7 mouse cellular contexts compared by ENCODE assay signal in genomic region chr1:58711365-58712016, GRCm38 (mm10). TPM values are rescaled to one million over a fixed set of nuclear protein-coding genes. Genes with fewer than 3 reads are reported as not detected.
DNase-seq lines count a peak whose midpoint lies in the region; ATAC-seq and TF ChIP-seq lines count a peak whose summit lies in the region.

Gene Cflar (plus strand): TSS chr1:58711508.

- H3K4me1 ChIP-seq in cortical plate, adult 2 months (ENCODE audit: control insufficient read depth, insufficient read depth, low read length) = peaks cover 1% of the 10 kb centered on the region; the same call in 1 of the 2 replicates
- H3K4me1 ChIP-seq in limb, embryonic 10.5 days = peaks cover 22% of the 10 kb centered on the region
- H3K4me1 ChIP-seq in midbrain, embryonic 11.5 days (ENCODE audit: control insufficient read depth, insufficient read depth, low read length) = peaks cover 7% of the 10 kb centered on the region; the same call in 1 of the 2 replicates
- H3K4me1 ChIP-seq in small intestine, adult 2 months (ENCODE audit: control insufficient read depth, insufficient read depth, insufficient read length, low read length) = no peaks in the 10 kb centered on the region; the same call in 1 of the 2 replicates

- peaks cover 16% of the 10 kb centered on the region for H3K36me3 ChIP-seq in limb, embryonic 10.5 days
- no peaks in the 10 kb centered on the region for H3K36me3 ChIP-seq in midbrain, embryonic 11.5 days (ENCODE audit: control insufficient read depth, insufficient read depth, low read length)
- peaks cover 21% of the 10 kb centered on the region for H3K36me3 ChIP-seq in small intestine, adult 2 months (ENCODE audit: control insufficient read depth, insufficient read depth, low read length)

- no peaks in the 10 kb centered on the region for H3K27me3 ChIP-seq in limb, embryonic 10.5 days (ENCODE audit: low read depth, poor library complexity, severe bottlenecking)
- no peaks in the 10 kb centered on the region for H3K27me3 ChIP-seq in midbrain, embryonic 11.5 days (ENCODE audit: control insufficient read depth, insufficient read depth, low read length)
- H3K27me3 ChIP-seq in small intestine, adult 2 months (ENCODE audit: control insufficient read depth, insufficient read depth, low read length) = no peaks in the 10 kb centered on the region

- no peaks in the 10 kb centered on the region for H3K9me3 ChIP-seq in limb, embryonic 10.5 days (replicated peaks)
- H3K9me3 ChIP-seq in midbrain, embryonic 11.5 days (ENCODE audit: control insufficient read depth, low read length) = no peaks in the 10 kb centered on the region

- H3K4me2 ChIP-seq in midbrain, embryonic 11.5 days = peak within 1 kb of the TSS; percentile 66

- peak within 1 kb of the TSS; percentile 88 for H3K9ac ChIP-seq in midbrain, embryonic 11.5 days (ENCODE audit: low read length)

- H3K27ac ChIP-seq in cortical plate, adult 2 months (ENCODE audit: insufficient read depth, low read length) = peak within 1 kb of the TSS; percentile 97
- peak within 1 kb of the TSS; percentile 94 for H3K27ac ChIP-seq in limb, embryonic 10.5 days
- H3K27ac ChIP-seq in midbrain, embryonic 11.5 days (ENCODE audit: low read depth, low read length) = peak within 1 kb of the TSS; percentile 75
- peak within 1 kb of the TSS; percentile 100 for H3K27ac ChIP-seq in small intestine, adult 2 months (ENCODE audit: insufficient read depth, low read depth, low read length)

- TF ChIP-seq POLR2A in cortical plate, adult 2 months (IDR thresholded peaks at IDR 0.05; ENCODE audit: extremely low read depth, insufficient read depth, low read length) = no peak
- peak; percentile 86 for TF ChIP-seq POLR2A in small intestine, adult 2 months (IDR thresholded peaks at IDR 0.05; ENCODE audit: low read depth, low read length)

- peak; percentile 69 to 71 for DNase-seq in adrenal gland, adult 18-20 months (ENCODE audit: low spot score in 2 of 2)
- DNase-seq in gastrocnemius, postnatal 25 days = peak; percentile 84
- peak; percentile 82 for DNase-seq in limb, embryonic 10.5 days (ENCODE audit: low spot score)
- DNase-seq in midbrain, embryonic 11.5 days (ENCODE audit: low spot score, missing footprints) = peak; percentile 97

- peak within 1 kb of the TSS; percentile 80 for H3K4me3 ChIP-seq in cortical plate, adult 2 months (ENCODE audit: insufficient read depth, low read length)
- H3K4me3 ChIP-seq in limb, embryonic 10.5 days = peak within 1 kb of the TSS; percentile 74
- peak within 1 kb of the TSS; percentile 56 for H3K4me3 ChIP-seq in midbrain, embryonic 11.5 days (ENCODE audit: low read depth, low read length)
- H3K4me3 ChIP-seq in small intestine, adult 2 months (ENCODE audit: low read depth, low read length) = peak within 1 kb of the TSS; percentile 91

- under 1% methylated on average over 45 of the region's 45 CpGs for WGBS in limb, embryonic 10.5 days
- under 1% methylated on average over 45 of the region's 45 CpGs for WGBS in midbrain, embryonic 11.5 days
- WGBS in small intestine, adult 2 months = under 1% methylated on average over 45 of the region's 45 CpGs

- ATAC-seq in inflammation-experienced regulatory T-cells, adult 6 months = peak; percentile 49
- ATAC-seq in midbrain, embryonic 11.5 days (ENCODE audit: low FRiP score) = peak; percentile 78

- TF ChIP-seq CTCF in cortical plate, adult 2 months (IDR thresholded peaks at IDR 0.05; ENCODE audit: extremely low read depth, insufficient read depth, low read length) = no peak
- no peak for TF ChIP-seq CTCF in small intestine, adult 2 months (IDR thresholded peaks at IDR 0.05; ENCODE audit: extremely low read depth, insufficient read length, insufficient replicate concordance, low read depth, low read length)

RNA-seq across cellular contexts. Expression of gene Cflar, which starts in this region (rescaled TPM):
- total RNA-seq in adrenal gland, adult 18-20 months (2021) = 100 to 1,000 TPM; 109 to 110 TPM
- polyA plus RNA-seq in cortical plate, adult 2 months (2012; rRNA removed) = 13.2 and 14.7 TPM in 2 replicates
- 10 to 100 TPM; 40.0 to 41.4 TPM for total RNA-seq in gastrocnemius, postnatal 25 days (2021)
- polyA plus RNA-seq in inflammation-experienced regulatory T-cells, adult 6 months (2017; shearing (Covaris generic)) = 100 to 1,000 TPM; 124 to 177 (median 175) TPM
- 23.2 and 26.2 TPM in 2 replicates for polyA plus RNA-seq in limb, embryonic 10.5 days (2016; fragmentation: Nextera tagmentation; extraction: Ambion mirVana)
- 19.1 and 20.9 TPM in 2 replicates for polyA plus RNA-seq in midbrain, embryonic 11.5 days (2014; fragmentation: Nextera tagmentation; extraction: Ambion mirVana)
- polyA plus RNA-seq in small intestine, adult 2 months (2012; rRNA removed) = 9.8 and 29.5 TPM in 2 replicates

Comparison
In these comparisons a context has a peak if more than half of its experiments do, and no peak if none do; other contexts are left out.
1. Peak in every context shown above with its lines: DNase-seq, ATAC-seq, H3K4me3 ChIP-seq and H3K27ac ChIP-seq.